Mouse (Mus musculus) kidney, adult 10 weeks (tissue): Measurements from ENCODE around the gene Yy2. TPM values are rescaled to one million over a fixed set of nuclear protein-coding genes. Genes with fewer than 3 reads are reported as not detected.

Source experiments
- polyA plus RNA-seq: library from polyadenylated mRNA; stranded (reverse); fragments of 350-450 nt; fragmentation: Illumina TruSeq; extraction: RNeasy Lipid Tissue Mini Kit (QIAGEN cat#74804); gene quantifications from one replicate; pipeline ENCODE4 v1.2.3, GENCODE M21; 2014; ENCODE audit warnings: low read depth, low replicate concordance

The Yy2 gene
- 2.4 TPM for polyA plus RNA-seq

DNA sequence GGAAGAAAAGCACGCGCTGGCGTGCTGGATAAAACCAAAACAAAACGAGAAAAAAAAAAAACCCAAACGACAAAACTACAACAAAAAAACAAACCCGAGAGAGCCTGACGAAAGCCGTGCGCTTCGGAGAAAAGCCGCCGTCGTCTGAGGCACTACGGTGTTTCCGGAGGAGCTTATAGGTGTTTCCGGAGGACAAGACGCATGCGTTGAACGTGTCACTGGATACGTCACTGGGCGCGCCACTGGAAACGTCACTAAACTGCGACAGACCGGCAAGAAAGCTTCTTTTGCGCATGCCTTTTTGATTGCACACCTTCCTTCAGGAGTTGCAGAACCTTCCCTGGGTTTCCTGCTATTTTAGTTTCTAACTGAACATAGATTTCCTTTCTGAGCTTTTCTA is at the start of gene Yy2:
Gene Yy2, minus strand, starts transcription at position 146 of the 400 bp plus-strand sequence.

DNA sequence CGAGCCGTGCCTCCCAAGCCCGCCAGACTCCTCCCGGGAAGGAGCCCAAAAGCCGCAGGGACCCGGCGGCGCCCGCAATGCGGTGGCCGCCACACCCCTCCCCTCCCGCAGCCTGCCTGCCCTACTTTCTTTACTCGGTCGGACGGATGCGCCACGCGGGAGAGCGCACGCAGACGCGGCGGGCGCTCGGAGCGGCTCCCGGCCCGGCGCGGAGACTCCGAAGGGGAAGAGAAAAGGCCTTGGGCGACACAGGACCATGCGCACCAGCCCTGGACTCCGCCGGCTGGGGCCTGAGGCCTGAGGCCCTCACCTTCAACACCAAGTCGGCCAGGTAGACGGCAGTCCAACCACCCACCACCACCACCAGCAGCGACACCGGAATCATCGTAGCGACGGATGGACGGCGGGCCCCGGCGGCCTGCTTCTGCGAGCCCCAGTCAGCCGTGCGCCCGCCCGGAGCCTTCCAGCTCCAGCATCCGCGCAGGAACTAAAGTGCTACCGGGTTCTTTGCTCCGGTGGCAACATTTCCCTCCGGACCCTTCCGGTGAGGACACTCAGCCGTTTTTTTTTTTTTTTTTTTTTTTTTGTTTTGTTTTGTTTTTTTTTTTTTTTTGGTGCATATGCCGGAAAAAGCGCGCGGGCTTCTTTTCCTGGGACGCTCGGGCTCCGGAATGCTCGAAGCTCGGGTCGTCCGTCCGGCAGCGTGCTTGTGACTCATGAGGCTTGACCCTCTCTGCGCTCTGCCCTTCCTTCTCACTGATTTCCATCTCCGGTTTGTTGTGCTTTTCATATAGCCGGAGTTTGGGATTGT is 29.6 kb upstream of the Yy2 start, which contains the start of gene Mbtps2:
Gene Mbtps2, minus strand, starts transcription at position 530 of the 811 bp plus-strand sequence.

Other genes starting within 250 kb of the Yy2 start
- not detected for gene Phex, start 153.7 kb downstream of the Yy2 start, polyA plus RNA-seq
- gene Sms, start 76.7 kb downstream of the Yy2 start, polyA plus RNA-seq, result 103 TPM
- gene Mbtps2, start 29.7 kb upstream of the Yy2 start, polyA plus RNA-seq, result 35.9 TPM
- gene Smpx, start 129.9 kb upstream of the Yy2 start, polyA plus RNA-seq, result 8.3 TPM
- gene Klhl34, start 249.4 kb upstream of the Yy2 start, polyA plus RNA-seq, result not detected